Mouse (Mus musculus) ovary, postnatal 36 days (tissue): ENCODE results near the gene Gm8947.
"Not testable (repeated sequence)": the region's sequence is repeated elsewhere in the genome, so short reads cannot be mapped to it uniquely, and the experiment has no call there.

Source experiments
- DNase-seq: peaks from one replicate; pipeline ENCODE4 v3.0.0; 2022; ENCODE audit warnings: low spot score, mixed read lengths

Gene Gm8947

DNA sequence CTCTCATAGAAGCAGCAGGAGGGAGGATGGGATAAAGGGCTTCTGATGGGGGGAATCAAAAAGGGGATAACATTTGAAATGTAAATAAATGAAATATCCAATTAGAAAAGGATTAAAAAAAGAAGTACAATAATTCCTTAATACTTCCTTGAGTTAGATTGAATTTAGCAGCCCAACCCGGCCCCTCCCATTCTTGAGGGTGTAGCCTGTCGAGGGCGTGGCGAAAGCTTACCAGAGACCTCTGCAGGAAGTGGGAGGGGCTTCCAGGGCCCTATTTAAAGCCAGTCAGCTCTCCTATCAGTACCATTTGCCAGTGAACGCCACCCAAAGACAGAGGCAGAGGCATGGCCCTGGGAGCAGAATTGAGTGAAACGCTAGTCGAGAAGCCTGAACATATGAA lies 9.9 kb upstream of the Gm8947 start, which contains the start of gene Gm47985:
Gene Gm47985 (plus strand): TSS at position 272 of the 400 bp plus-strand sequence.
- DNase-seq, result not testable (repeated sequence)

DNA sequence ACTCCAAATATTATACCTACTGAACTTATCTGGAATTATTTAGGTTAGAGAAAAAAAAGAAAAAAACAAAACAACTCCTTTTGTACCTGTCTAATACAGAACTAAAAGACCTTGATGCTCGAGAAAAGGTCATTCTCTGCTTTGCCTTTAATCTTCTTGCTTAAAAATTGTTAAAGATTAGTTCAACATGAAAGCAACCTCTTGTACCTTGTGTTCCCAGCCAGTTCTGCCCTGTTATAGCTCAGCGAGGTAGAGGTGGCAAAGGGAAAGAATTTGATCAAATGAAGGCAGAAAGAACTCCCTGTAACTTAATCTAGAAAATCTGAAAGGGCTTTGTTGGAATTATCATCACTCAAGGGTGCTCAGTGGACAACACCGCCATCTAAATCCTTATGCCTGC lies 6.0 kb upstream of the Gm8947 start:
- DNase-seq, result not testable (repeated sequence)

DNA sequence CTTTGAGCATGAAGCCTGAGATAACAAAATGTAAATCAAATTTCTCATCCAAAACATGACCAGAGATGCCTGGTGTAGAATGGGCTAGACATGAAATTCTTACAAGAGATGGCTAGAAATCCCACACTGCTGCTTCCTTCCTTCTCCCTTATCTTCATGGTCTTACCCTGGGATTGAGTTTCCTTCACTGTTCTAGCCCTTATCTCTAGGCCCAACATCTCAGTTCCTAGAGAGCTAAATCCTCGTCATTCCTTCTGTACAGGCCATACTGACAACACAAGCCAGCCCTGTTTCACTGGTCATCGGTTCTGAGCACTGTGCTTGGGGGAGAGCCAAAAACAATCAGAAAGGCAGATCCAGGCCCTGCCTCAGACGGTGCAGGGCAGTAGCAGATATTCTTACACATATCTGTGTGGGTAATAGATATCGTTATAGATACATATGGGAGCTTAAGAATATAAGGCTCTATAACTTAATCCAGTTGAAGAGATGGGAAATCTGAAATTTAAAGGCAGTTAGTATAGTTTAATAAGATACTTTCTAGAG lies 5.2 kb upstream of the Gm8947 start:
- not testable (repeated sequence) for DNase-seq

DNA sequence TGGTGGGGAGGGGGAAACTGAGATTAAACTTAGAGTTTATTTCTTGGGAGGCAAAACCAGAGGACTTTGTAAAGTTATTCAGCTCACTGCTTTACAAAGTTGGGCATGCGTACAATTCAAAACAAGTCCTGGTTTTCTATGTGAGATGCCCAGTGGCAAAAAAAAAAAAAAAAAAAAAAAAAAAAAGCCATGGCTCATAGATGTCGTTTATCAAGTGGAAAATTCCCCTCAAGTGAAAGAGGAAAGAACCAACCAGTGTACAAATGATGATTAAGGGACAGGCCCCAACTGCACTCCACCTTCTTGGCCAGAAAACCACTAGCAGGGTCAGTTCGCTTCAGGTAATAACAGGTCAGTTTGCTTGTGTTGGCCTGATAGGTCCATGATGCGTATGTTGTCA lies 3.7 kb upstream of the Gm8947 start:
- DNase-seq, result no peak

DNA sequence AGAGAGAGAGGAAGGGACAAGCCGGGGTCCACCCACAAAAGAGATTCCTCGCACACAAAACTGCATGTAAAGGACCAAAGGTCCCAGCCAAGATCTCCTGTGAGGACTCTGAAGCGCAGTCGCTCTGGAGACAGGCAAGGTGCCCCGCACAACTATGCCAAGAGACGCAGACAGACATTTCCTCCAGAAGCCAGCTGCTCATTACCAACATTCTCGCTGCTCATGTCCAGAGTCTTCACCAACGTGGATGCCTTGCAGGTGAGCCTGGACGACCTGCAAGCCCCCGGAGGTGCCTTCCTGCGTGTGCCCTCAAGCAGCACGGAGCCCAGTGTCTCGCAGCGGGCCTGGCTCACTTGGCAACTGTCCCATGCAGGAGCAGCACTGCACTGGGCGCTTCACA lies 563 bp downstream of the Gm8947 start:
- not testable (repeated sequence) for DNase-seq

DNA sequence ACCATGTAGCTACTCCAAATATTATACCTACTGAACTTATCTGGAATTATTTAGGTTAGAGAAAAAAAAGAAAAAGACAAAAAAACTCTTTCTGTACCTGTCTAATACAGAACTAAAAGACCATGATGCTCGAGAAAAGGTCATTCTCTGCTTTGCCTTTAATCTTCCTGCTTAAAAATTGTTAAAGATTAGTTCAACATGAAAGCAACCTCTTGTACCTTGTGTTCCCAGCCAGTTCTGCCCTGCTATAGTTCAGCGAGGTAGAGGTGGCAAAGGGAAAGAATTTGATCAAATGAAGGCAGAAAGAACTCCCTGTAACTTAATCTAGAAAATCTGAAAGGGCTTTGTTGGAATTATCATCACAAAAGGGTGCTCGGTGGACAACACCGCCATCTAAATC lies 3.8 kb downstream of the Gm8947 start:
- DNase-seq, result not testable (repeated sequence)

DNA sequence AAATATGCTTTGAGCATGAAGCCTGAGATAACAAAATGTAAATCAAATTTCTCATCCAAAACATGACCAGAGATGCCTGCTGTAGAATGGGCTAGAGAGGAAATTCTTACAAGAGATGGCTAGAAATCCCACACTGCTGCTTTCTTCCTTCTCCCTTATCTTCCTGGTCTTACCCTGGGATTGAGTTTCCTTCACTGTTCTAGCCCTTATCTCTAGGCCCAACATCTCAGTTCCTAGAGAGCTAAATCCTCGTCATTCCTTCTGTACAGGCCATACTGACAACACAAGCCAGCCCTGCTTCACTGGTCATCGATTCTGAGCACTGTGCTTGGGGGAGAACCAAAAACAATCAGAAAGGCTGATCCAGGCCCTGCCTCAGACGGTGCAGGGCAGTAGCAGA lies 4.5 kb downstream of the Gm8947 start:
- DNase-seq, result not testable (repeated sequence)

DNA sequence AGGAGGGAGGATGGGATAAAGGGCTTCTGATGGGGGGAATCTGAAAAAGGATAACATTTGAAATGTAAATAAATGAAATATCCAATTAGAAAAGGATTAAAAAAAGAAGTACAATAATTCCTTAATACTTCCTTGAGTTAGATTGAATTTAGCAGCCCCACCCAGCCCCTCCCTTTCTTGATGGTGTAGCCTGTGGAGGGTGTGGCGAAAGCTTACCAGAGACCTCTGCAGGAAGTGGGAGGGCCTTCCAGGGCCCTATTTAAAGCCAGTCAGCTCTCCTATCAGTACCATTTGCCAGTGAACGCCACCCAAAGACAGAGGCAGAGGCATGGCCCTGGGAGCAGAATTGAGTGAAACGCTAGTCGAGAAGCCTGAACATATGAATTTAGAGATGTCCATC lies 5.9 kb downstream of the Gm8947 start, which contains the start of gene Gm47995:
Gene Gm47995 (plus strand): TSS at position 329 of the 400 bp plus-strand sequence.
- not testable (repeated sequence) for DNase-seq

DNA sequence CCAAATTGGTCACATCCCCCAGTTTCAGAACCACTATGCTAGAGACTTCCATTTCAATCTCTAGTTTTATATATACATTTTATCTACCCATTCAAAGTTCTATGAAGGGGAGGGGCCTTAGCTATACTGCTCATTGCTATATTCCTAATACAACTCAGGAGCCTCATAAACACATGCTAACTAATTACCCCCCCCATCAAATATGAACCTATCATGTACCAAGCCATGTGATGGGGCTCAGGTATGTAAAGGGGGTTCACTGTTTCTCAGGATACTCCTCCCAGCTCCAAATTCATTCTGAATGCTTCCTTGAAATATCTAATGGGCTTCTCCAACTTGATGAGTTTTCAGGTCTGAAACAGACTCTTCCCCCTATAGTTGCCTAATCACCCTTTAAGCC lies 8.4 kb downstream of the Gm8947 start:
- not testable (repeated sequence) for DNase-seq

DNA sequence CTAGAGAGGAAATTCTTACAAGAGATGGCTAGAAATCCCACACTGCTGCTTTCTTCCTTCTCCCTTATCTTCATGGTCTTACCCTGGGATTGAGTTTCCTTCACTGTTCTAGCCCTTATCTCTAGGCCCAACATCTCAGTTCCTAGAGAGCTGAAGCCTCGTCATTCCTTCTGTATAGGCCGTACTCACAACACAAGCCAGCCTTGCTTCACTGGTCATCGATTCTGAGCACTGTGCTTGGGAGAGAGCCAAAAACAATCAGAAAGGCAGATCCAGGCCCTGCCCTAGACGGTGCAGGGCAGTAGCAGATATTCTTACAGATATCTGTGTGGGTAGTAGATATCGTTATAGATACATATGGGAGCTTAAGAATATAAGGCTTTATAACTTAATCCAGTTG lies 10.6 kb downstream of the Gm8947 start:
- DNase-seq, result not testable (repeated sequence)

DNA sequence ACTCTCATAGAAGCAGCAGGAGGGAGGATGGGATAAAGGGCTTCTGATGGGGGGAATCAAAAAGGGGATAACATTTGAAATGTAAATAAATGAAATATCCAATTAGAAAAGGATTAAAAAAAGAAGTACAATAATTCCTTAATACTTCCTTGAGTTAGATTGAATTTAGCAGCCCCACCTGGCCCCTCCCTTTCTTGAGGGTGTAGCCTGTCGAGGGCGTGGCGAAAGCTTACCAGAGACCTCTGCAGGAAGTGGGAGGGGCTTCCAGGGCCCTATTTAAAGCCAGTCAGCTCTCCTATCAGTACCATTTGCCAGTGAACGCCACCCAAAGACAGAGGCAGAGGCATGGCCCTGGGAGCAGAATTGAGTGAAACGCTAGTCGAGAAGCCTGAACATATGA lies 11.6 kb downstream of the Gm8947 start, which contains the start of gene 3110040M04Rik:
Gene 3110040M04Rik (plus strand): TSS at position 304 of the 400 bp plus-strand sequence.
- not testable (repeated sequence) for DNase-seq

DNA sequence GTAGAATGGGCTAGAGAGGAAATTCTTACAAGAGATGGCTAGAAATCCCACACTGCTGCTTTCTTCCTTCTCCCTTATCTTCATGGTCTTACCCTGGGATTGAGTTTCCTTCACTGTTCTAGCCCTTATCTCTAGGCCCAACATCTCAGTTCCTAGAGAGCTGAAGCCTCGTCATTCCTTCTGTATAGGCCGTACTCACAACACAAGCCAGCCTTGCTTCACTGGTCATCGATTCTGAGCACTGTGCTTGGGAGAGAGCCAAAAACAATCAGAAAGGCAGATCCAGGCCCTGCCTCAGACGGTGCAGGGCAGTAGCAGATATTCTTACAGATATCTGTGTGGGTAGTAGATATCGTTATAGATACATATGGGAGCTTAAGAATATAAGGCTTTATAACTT lies 16.3 kb downstream of the Gm8947 start:
- DNase-seq, result not testable (repeated sequence)

DNA sequence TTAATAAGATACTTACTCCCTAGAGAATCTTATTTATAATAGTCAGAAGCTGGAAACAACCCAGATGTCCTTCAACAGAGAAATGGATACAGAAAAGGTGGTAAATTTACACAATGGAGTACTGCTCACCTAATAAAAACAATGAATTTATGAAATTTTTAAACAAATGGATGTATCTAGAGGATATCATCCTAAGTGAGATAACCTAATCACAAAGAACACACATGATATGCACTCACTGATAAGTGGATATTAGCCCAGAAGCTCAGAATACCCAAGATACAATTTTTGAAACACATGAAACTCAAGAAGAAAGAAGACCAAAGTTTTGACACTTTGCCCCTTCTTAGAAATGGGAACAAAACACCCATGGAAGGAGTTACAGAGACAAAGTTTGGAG lies 16.8 kb downstream of the Gm8947 start:
- not testable (repeated sequence) for DNase-seq

DNA sequence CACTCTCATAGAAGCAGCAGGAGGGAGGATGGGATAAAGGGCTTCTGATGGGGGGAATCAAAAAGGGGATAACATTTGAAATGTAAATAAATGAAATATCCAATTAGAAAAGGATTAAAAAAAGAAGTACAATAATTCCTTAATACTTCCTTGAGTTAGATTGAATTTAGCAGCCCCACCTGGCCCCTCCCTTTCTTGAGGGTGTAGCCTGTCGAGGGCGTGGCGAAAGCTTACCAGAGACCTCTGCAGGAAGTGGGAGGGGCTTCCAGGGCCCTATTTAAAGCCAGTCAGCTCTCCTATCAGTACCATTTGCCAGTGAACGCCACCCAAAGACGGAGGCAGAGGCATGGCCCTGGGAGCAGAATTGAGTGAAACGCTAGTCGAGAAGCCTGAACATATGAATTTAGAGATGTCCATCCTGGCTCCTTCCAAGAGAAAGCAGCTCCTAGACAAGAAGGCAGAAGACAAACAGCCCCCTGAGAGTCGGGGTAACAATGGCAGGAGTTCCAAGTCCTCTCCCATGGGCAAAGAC lies 17.7 kb downstream of the Gm8947 start, which contains the start of gene Gm47996:
Gene Gm47996 (plus strand): TSS at position 308 of the 532 bp plus-strand sequence.
- not testable (repeated sequence) for DNase-seq

DNA sequence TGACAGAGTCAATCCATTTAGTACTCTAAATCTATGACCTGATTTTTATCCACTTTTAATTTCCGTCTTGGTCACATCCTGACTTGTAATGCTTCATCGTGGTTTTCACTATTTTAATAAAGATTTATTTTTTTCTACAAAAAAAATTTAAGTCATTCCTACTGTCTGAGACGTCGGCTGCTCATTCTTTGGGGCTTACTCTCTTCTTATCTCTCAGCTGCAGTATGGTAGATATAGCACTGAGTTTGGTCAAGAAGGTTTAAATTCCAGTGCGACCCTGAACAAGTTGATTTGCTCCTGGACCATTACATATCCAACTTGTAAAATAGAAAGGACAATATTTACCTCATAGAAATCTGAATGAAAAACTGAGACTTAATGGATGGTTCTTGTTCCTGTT lies 19.5 kb downstream of the Gm8947 start:
- not testable (repeated sequence) for DNase-seq

DNA sequence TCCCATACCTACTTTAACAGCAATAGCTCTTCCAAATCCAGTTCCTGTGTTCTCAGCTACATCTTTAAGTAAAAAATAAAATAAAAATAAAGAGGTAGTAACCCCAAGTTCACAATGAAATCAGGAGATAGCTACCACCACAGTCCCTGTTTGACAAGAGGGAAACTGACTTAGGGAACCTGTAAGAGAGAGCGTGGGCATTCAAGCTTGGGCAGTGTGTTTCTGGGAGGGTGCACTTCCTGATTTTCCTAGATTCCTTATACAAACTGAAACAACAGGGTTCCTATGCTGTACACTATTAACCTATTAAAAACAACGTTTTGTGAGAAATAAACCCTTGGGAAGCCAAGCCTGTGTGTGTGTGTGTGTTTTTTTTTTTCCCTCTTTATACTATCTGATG lies 22.7 kb downstream of the Gm8947 start:
- no peak for DNase-seq

DNA sequence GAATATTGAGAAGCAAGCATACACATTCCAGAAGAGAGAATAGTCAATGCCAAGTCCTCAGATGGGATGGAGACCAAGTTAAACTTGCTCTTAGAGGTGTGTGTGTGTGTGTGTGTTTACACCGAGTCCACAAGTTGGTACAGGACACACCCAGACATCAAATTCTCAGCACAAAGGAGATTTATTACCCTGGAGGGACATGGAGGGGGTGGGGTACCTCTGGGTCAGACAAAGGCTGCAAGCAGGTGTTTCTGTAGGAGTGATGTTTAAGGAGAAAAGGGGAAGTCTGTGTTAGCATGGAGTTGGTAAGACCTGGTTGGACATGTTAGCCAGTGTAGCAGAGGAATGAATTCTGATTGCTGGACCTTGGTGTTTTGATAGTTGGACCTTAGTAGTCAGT lies 23.8 kb downstream of the Gm8947 start:
- DNase-seq, result no peak

DNA sequence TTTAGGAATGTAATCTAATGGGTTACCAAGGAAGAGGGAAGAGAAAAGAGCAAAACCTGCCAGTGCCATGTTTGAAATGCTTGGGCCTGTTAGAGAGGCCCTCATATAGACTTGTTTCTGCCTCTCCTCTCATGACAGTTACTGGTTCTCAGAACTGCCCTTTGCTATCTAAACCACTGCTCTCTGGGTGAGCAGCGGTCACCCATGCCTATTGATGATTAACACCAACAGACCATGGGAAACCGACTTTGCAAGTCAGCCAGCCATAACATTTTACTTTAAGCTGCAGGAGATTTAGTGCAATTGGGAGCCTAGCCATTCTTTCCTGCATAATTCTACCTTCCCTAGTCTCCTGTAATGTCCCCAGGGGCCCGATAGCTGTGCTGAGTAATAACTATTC lies 24.2 kb downstream of the Gm8947 start:
- DNase-seq, result no peak

DNA sequence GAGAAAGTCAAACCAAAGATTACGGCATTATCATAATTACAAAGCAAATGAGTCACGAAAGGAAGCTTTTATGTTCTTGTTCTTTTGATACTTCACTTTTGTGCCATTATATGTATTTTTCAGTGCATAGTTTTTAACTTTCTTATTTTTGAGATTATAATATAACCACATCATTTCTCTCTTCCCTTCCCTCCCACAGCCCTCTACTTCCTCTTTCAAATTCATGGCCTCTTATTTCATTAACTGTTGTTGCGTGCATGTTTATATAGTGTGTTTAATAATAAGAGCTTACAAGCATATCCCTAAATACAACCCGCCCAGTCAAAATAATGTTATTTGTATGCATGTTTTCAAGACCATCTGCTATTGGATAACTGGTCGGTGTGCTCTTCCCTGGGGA lies 26.9 kb downstream of the Gm8947 start:
- no peak for DNase-seq

DNA sequence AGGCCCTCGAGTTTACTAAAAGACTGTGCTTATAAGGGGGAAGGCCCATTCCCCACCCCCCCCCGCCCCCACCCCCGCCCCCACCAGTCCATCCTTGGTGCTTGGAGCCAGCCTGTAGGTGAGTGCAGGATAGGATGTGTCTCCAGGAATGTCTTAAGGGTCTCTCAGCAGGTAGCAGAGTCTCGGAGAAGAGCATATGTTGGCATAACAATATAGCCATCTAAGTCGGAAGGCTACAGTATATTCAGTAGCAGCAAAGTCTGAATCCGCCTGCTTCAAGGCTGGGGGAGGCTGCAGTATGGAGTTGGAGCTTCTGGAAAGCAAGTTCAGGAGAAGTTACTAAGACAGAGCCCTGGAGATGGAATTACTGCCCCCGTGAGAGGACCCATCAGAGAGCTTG lies 27.9 kb downstream of the Gm8947 start:
- no peak for DNase-seq

DNA sequence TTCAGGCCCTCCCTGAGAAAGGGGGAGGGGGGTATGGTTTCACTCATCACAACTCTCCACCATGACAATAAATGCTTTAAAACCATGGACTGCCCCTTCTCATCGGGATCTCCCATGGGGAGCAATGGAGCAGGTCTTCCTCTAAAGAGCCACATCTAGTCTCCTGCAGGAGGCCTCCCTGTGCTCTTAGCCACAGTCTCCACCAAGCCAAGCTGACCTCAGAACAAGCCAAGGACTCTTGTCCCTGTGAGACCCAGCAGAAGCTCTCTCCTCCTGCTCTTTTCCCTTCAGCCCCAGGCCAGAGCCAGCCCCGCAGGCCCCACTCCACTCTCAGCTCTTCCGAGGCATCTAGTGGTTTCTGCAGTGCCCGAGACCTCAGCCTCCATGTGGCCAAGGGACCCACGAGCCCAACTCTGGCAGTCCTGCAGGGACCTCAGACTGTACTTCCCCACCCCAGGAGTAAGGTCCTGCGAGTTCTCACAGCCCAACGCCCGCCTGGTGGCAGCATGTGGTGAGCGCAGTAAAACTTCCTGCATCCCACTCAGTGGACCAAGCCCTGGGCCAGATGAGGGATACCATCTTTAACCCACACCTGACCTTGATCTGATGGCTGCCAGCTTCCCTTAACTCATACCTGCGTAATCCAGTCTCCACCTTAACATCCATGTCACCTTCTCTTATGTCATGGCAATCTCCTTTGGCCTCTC lies 30.5 kb downstream of the Gm8947 start:
- no peak for DNase-seq

DNA sequence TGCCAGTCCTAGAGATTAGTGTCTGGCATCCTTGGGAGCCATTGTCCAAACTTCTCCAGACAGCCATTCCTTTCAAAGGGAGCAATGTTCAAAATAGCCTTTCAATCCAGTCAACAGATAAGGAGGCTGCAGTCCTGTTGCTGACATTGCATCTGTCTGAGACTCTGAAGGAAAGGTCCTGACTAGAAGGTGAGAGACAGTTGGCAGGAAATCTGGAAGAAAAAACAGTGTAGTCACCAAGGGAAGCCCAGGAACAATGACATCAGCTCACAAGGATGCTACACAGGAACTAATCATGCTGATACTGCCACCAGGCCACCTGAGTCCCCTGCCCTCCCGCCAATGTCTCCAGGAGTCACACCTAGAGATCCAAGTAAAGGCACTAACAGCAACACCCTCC lies 31.2 kb downstream of the Gm8947 start:
- DNase-seq, result no peak

DNA sequence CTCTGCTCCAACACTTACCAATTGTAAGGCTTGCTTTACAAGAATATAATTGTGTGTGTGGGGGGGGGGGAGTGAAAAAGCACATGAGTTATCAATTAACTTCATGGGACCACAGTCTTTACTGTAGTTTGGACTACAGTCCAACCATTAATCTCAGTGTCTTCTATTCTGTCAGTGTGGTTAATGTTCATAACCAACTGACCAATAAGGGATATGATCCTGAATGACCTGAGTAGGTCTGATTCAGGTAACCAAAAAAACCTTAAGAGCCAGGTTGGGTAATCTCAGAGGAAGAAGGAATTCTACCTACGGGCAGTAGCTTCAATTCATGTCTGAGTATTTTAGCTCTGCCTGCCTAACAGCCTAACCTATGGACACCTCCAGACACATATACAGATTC lies 32.4 kb downstream of the Gm8947 start:
- DNase-seq, result no peak
